Mouse (Mus musculus) olfactory bulb, adult 2 months (tissue): Measurements from ENCODE around the gene Polr2h.

Experiments
- CTCF ChIP-seq: fragments of 200-500 bp; IDR thresholded peaks from 2 replicates; pipeline ENCODE4 v1.5.1; 2012; ENCODE audit warnings: low read depth, mild to moderate bottlenecking, low read length, moderate library complexity; ENCODE audit not compliant: insufficient read depth
- POLR2A ChIP-seq: fragments of 200-500 bp; IDR thresholded peaks from 2 replicates; pipeline ENCODE4 v1.6.1; 2012; ENCODE audit warnings: mild to moderate bottlenecking, low read depth, low read length, moderate library complexity; ENCODE audit not compliant: insufficient read depth

DNA sequence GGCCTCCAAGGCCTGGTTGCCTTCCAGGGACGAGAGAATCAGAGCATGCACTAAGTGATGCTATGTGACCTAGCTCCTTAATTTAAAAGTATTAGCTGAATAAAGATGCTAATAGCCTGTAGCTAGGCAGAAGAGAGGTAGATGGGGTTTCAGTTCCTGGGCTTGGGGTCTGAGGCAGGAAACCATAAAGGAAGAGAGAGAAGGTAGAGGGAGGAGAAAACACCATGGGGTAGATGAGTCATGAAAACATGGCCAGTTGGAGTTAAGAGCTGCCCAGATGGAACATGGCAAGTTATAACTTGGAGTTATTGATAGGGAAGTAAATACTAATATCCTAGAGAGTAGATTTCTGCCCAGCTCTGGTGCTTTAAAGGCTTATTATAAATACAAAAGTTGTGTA is 39.9 kb downstream of the Polr2h start:
- TF ChIP-seq CTCF: no peak
- no peak for TF ChIP-seq POLR2A
